Mouse (Mus musculus): ENCODE results near the gene Prpsap2. TPM values are rescaled to one million over a fixed set of nuclear protein-coding genes. Genes with fewer than 3 reads are reported as not detected.

The Prpsap2 gene
- total RNA-seq, 4 experiments from 2014 or later, result 43.6 to 47.8 (median 45.3) TPM

DNA sequence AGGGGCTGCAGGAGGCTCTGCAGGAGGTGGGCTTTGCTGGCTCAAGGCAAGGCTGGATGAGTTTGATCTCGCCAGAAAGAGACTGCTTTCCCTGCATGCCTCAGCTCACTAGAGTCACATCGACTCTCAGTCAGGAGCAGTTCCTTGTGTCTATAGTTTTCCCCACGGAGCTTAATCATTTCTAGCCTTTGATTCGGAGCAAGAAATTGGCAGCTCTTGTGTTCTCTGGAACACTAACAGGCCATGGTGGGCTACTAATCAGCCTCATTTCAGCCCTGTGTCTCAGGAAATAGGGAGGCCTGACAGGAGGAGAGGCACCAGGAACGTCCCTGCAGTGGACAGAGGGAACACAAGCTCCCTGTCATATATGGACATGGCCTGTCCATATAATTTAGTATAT is 43.9 kb downstream of the Prpsap2 start:
- DNase-seq (ENCODE audit: low spot score in 2 of 2), result no peak

DNA sequence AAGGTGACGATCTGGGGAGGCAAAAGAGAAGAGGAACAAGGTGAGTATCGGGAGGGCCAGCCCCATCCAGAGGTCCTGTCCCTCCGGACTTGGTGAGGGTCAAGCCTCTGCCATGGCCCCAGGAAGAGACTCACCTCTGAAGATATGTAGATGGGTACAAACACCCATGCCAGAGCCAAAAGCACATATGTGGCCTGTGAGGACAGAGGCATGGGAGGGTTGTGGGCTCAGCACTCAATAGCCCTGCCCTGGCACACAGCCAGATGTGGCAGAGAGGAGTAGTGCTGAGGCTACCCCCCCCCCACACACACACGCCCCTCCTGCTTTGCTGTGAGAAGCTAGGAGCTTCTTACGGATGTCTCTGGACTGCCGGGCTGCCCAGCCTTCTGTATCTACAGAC is 46.8 kb downstream of the Prpsap2 start:
- DNase-seq (ENCODE audit: low spot score in 2 of 2), result no peak

DNA sequence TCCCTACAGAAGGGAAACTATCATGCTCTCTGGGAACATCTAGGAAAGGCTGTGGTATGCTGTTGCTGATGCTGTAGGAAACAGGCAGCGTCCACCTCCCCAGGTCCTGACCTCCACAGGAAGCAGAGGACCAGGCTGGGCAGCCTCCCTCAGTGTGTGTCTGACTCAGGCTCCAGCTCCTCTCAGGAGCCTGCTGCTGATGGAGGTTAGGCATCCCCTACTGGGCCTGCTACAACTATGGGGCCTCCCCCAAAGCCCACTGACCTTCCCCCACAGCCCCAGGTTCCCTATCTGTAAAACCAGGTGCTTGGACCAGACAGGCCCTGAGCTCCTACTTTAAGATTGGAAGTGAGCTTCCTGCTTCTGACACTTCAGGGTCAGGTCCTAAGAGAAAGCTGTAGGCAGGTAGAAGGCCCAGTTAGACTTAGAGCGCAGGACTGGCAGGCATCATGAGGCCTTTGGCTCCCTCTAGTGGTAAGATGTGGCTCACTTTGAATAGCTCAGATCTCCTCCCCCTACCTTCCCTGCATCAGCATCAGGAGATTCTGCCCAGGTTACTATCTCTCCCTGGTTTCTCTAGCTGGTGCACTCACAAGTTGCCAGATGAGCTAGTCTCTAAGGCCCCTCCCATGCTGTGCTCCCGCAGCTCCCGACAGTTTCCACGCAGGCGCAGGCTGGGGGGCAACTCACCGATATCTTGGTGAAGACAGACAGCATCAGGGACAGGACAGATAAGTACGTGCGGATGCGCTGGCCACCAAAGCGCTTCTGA is 47.4 kb downstream of the Prpsap2 start:
- DNase-seq (ENCODE audit: low spot score in 2 of 2), result peak; percentile 31 to 49

DNA sequence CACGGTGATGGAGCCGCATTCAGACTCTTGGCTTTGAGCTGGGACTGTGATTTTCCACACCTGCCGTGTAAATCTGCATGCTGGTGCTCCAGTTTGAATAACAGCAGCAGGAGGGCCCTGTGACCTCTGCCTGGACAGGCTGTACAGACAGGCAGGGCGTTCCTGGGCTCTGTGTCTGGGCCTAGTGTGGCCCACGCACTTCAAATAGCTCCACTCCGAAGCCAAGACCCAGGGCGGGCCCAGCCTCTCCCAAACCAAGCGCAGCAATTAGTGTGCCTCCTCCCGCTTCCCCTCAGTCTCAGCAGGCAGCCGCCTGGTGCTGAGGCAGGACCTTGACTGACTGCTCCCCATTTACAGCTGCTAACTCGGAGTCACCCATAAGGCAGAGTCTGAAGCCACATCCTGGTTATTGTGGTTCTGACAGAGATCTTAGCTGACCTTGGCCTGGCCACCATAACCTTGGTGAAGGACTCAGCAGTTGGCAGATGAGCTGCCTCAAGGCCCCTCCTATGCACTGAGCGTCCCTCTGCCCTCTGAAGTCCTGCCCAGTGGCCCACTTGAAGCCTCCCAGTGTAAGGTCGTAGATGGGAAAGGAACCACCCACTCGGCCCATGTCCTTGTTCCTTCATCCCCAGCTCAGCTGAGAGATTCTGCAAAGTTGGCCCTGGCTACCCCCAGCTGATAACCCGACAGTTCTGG is 48.6 kb downstream of the Prpsap2 start:
- DNase-seq (ENCODE audit: low spot score in 2 of 2), result no peak

DNA sequence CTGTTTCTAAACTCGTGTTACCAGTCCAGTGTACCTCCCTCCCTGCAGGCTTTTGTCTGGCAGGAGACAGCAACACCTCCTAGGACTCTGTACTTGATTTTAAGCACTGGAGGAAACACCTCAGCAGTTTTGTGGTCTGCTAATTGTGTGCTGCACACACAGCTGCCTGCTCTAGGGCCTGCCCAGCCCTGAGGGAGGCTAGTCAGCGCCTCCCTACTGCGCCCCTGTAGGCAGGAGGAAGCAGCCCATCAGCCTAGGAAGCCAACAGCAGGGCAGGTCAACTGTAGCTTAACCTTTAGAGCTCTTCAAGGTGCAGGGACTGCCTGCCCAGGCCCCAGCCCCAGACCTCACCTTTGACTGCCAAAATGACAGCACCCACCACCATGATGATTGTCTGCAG is 53.0 kb downstream of the Prpsap2 start:
- no peak for DNase-seq (ENCODE audit: low spot score in 2 of 2)

DNA sequence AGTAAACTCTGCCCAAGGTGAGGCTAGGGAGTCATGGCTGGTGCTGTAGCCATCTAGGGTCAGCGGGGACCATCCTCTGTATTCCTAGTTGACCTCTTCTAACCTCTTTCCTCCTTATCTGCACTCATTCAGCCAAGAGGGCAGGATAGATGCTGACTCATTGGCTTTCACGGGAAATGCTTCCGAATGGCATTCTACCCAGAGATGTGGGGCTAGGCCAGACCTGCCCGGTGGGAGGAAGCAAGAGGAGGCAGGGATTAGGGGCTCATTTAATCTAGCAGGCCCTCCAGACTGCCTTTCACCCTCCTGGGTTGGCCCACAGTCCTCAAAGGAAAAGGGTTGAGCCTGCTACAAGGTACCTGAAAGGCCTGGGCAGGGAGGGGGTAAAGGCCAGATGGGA is 55.7 kb downstream of the Prpsap2 start:
- no peak for DNase-seq (ENCODE audit: low spot score in 2 of 2)

DNA sequence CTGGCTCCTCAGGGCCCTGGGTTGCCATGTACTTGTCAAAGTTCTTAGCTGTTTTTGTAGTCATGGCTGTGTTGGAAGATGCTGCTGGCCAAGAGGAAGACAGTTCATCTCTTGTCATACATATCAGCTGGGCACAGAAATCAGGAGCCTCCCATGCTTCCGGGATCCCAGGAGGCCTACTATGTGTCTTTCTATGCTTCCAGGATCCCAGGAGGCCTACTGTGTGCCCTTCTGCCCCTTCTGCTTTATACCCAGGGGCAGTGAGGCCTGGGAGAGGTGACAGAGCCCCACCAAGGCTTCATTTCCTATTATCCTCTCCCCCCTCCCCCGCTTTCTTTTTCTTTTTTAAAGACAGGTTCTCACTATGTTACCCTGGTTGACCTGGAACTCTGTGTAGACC is 56.3 kb downstream of the Prpsap2 start:
- DNase-seq (ENCODE audit: low spot score in 2 of 2), result no peak

DNA sequence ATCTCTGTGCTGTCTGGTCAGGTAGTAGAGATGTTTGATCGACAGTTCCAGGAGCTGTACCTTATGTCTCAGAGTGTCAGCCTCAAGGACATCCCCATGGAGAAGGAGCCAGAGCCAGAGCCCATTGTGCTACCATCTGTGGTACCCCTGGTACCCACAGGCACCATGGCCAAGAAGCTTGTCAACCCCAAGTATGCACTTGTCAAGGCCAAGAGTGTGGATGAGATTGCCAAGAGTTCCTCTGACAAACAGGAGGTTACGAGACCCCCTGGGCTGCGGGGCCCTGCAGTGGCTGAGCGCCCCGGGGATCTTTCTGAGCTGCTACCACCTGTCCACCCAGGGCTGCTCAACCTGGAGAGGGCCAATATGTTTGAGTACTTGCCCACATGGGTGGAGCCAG is 59.4 kb downstream of the Prpsap2 start:
- DNase-seq (ENCODE audit: low spot score in 2 of 2), result no peak

DNA sequence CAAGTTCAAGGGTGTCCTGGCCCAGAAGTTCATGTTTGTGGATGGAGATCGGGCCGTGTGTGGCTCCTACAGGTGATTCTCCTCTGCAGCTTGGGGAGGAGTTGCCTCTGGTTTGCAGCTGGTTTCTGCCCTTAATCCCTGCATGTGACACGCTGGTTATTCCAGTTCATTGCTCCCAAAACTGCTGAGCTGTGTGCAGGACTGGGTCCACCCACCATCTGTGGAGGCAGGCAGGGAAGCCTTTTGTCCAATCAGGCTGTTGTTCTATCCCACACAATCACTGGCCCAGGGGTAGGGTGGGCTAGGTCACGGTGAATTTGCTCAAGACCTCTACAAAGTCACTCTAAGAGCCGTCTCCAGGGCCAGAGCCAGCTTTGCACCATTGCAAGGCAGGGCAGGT is 60.2 kb downstream of the Prpsap2 start:
- no peak for DNase-seq (ENCODE audit: low spot score in 2 of 2)

DNA sequence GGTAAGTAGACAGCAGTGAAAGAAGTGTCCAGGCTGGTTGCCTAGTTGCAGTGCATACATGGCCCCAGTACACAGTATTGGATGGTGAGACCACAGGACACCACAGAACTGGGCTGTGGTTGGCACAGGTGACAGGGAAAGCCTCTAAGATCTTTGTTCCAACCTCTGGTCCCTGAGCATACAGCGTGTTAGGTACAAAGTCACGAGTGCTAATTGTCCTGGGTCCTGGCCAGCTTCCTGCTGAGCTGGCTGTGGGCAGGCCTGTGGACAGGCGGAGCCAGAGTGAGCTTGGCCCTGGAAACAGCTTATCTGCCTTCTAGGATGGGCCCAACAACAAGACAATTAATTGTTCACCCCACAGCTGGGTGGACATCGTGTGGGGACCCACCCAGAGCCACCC is 62.0 kb downstream of the Prpsap2 start:
- no peak for DNase-seq (ENCODE audit: low spot score in 2 of 2)

DNA sequence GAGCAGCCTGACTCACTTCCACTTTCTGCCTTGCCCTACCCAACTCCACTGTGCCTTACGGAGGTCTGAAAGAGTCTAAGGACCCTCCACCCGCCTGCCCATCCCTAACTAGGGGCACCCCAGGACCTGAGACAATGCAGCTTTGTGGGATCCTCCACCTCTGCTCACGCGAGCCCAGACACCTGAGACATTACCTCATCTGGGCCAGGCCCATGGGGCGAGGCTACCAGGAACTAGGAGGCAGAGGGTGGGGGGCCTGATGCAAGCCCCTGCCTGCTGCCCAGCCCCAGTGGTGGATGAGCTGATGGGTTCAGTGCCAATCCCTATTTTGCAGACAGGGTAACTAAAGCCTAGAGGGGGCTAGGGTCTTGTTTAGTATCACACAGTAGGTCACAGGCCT is 62.4 kb downstream of the Prpsap2 start:
- no peak for DNase-seq (ENCODE audit: low spot score in 2 of 2)

DNA sequence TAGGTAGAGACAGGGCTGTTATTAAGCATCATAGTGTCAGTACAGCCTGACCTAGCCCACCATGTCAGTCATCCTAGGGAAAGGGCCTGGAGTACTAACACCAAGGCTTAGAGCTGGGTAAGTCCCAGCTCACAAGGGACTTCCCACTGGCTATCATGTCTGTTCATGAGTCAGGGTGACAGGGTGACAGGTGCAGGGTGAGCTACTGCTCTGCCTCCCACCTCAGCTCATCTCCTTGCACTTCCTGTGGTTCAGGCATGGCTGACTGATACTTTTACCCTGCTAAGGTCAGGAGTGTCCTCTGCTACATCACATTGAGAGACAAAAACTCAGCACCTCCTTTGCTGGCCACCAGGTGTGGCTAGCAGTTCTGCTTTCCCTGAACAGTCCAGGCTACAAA is 63.0 kb downstream of the Prpsap2 start:
- no peak for DNase-seq (ENCODE audit: low spot score in 2 of 2)

DNA sequence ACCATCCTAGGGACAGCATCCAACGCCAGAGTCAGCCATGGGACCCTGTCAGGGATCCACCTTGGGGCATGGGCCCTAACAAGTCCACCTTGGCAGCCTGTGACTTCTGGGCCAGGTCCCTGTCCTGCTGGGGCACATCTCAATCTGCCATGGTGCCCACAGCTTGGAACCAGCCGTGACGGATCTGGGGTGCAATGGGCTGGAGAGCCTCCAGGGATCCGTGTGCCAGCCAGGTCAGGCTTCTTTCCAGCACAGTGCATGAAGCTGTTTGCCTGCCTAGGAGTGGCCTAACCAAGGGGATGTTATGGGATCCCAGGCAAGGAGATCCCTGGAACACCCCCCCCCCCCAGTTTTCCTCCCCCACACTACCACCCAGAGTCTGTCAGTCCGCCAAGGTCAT is 68.9 kb downstream of the Prpsap2 start:
- no peak for DNase-seq (ENCODE audit: low spot score in 2 of 2)

DNA sequence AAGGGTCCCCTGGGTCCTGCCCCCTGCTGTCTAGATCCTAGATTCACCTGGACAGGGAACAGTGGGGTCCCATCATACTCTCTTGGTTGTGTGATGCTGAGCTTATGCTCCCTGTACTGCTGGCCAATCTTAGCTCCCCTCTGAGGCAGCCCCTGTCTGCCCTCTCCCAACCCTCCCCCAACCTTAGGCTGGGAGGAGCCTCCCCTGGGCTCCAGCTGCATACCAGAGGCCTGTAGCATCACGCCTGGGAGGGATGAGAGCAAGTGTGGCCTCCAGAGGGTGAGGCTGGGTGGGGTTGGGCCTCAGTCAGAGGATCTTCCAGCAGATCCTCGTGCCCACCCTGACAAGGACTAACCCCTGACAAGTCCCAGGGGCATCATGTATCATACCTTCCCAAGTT is 74.3 kb downstream of the Prpsap2 start:
- DNase-seq (ENCODE audit: low spot score in 2 of 2), result no peak

DNA sequence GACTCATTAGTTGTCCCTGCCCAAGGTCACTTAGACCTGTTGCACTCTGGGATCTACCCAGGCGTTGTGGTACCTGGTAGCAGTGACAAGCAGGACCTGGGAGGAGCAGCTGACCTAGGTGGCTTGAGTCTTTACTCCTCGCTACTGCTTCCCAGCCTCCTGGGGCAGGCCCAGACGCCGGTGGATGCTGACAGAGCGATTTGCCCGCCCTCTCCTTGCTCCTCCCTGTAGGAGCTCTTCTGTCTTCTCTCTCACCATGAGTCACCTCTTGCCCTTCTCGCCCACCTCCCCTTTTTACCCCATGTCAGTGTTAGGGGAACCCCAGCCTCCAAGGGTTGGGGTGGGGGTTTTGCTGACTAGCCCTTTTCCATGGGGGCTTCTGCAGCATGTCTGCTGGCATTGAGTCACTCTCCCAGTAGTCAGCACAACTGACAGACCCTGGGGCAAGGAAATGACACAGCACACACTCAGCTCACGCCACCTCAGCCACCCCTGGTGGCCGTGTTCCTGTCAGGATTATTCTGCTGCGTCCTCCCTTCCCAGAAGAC is 74.9 kb downstream of the Prpsap2 start:
- no peak for DNase-seq (ENCODE audit: low spot score in 2 of 2)

DNA sequence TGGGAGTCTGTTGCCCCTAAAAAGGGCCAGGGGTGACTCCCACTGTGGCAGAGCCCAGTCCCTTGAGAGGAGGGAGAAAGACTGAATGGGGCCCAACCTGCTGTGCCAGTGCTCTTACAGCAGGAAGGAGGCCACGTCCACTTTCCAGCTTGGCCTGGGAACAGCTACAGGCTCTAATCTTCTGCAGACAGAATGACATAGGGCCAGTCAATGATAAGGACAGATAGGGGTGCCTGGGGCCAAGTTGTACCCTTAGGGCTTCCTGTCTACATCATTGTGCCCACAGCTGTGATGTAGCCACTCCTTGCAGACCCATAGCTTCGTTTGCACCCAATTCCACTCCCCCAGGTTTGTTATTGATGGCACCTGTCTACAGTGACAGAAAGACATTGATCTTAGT is 75.7 kb downstream of the Prpsap2 start:
- DNase-seq (ENCODE audit: low spot score in 2 of 2), result no peak

DNA sequence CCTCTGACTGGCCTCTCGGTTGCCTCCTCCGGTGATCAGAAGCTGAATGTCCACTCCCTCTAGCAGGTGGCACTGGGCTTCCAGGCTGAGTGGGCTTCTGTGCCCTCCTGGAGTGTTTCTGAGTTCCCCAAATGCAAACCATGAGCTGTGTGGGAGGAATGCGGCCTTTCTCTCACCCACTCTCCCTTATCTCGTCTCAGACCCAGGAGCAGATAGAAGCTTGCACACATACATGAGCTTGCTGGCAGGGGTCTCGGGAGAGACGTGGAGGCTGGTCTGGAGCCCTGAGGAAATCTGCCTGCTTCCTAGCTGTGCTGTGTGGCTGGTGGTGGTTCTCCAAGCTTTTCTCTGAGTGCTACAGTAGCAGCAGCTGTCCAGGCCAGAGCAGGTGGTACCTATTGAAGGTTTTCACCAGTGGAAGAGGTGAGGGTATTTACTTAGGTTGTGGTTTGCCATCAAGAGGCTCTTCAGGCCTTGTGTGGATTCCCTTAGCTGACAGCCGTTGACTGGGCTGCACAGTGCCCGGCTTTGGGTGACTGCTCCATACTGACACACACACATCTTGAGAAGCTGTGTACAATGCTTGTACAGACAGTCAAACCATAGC is 76.7 kb downstream of the Prpsap2 start:
- no peak for DNase-seq (ENCODE audit: low spot score in 2 of 2)

DNA sequence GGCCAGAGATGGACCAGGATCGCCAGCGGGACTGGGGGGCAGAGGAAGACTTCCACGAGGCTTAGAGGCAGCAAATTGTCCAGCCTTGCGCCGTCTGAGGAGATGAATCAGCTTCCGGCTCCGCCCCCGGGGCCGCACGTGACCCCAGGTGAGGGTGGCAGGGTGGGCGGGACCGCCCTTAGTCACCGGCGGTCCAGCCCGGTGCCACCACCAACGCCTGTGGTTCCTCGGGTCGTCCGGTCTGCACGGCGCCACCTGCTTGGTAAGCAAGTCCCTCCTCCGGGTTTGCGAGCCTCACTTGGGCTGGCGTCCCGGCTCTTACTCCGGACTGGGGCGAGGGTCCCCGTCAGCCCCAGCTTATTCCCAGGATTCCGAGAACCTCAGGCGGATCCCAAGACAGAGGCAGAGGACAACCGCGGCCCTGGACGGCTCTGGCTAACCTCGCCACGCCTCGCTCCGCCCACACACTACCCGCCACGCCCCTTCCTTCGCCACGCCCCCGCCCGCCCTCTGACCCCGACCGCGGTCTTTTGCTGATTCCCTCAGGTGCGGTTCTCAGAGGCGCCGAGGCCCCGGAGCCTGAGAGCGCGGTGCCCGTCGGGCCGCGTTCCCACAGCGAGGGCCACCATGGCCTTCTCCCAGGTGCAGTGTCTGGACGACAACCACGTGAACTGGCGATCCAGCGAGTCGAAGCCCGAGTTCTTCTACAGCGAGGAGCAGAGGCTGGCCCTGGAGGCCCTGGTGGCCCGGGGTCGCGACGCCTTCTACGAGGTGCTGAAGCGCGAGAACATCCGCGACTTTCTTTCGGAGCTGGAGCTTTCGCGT is 77.8 kb downstream of the Prpsap2 start, which contains the start of gene Fam83g:
Gene Fam83g, plus strand, starts transcription at position 185 of the 825 bp plus-strand sequence.
- no peak for DNase-seq (ENCODE audit: low spot score in 2 of 2)

Measured in left cerebral cortex, adult 8-10 months (tissue).